Mouse (Mus musculus): ENCODE measurements around the gene Capn13. TPM values are rescaled to one million over a fixed set of nuclear protein-coding genes. Genes with fewer than 3 reads are reported as not detected.

Gene Capn13
- polyA plus RNA-seq, 2 experiments: 0.09 TPM; not detected in 1

- no peak for DNase-seq (ENCODE audit: low read depth in 3 of 3, low spot score in 3 of 3)
- TF ChIP-seq EP300 (IDR thresholded peaks at IDR 0.05; ENCODE audit: low read depth) (no peak), CTCF (IDR thresholded peaks at IDR 0.05; ENCODE audit: low read depth) (no peak)
- Histone ChIP-seq H3K9me3 (ENCODE audit: control insufficient read depth, low read length) (no peaks in the 10 kb centered on the region), H3K9ac (replicated peaks) (no peak overlapping the region), H3K4me1 (replicated peaks; ENCODE audit: control insufficient read depth in 2 of 2, insufficient read depth in 2 of 2, low read length in 1 of 2) (no peaks in the 10 kb centered on the region), H3K4me3 (ENCODE audit: insufficient read depth in 1 of 2, low read depth in 2 of 2, low read length in 2 of 2) (no peak overlapping the region), H3K27me3 (ENCODE audit: control insufficient read depth, insufficient read depth, low read length) (no peaks in the 10 kb centered on the region), H3K36me3 (replicated peaks; ENCODE audit: control insufficient read depth, insufficient read depth, low read depth) (no peaks in the 10 kb centered on the region), H3K4me2 (ENCODE audit: low read depth) (no peak overlapping the region), H3K27ac (no peak overlapping the region)
- WGBS (ENCODE audit: insufficient replicate concordance): 40% methylated on average over 3 of the region's 3 CpGs
- no peak for ATAC-seq (ENCODE audit: insufficient read depth)
These were observed 14.7 kb downstream of the Capn13 start for GRCm38 (mm10) chr17:73385940-73386339.

- Histone ChIP-seq H3K4me1 (replicated peaks; ENCODE audit: control insufficient read depth in 2 of 2, insufficient read depth in 2 of 2, low read length in 1 of 2) (no peaks in the 10 kb centered on the region), H3K9me3 (ENCODE audit: control insufficient read depth, low read length) (no peaks in the 10 kb centered on the region), H3K9ac (replicated peaks) (no peak overlapping the region), H3K27me3 (ENCODE audit: control insufficient read depth, insufficient read depth, low read length) (no peaks in the 10 kb centered on the region), H3K4me2 (ENCODE audit: low read depth) (no peak overlapping the region), H3K4me3 (ENCODE audit: insufficient read depth in 1 of 2, low read depth in 2 of 2, low read length in 2 of 2) (no peak overlapping the region), H3K27ac (no peak overlapping the region), H3K36me3 (replicated peaks; ENCODE audit: control insufficient read depth, insufficient read depth, low read depth) (no peaks in the 10 kb centered on the region)
- 50% methylated on average over 9 of the region's 9 CpGs for WGBS (ENCODE audit: insufficient replicate concordance)
- no peak for ATAC-seq (ENCODE audit: insufficient read depth)
- no peak for DNase-seq (ENCODE audit: low read depth in 3 of 3, low spot score in 3 of 3)
- TF ChIP-seq EP300 (IDR thresholded peaks at IDR 0.05; ENCODE audit: low read depth) (no peak), CTCF (IDR thresholded peaks at IDR 0.05; ENCODE audit: low read depth) (no peak)
These were observed 18.2 kb downstream of the Capn13 start for GRCm38 (mm10) chr17:73382327-73383014.

- ATAC-seq (ENCODE audit: insufficient read depth): no peak
- Histone ChIP-seq H3K9ac (replicated peaks) (no peak overlapping the region), H3K36me3 (replicated peaks; ENCODE audit: control insufficient read depth, insufficient read depth, low read depth) (no peaks in the 10 kb centered on the region), H3K4me2 (ENCODE audit: low read depth) (no peak overlapping the region), H3K27ac (no peak overlapping the region), H3K4me1 (replicated peaks; ENCODE audit: control insufficient read depth in 2 of 2, insufficient read depth in 2 of 2, low read length in 1 of 2) (no peaks in the 10 kb centered on the region), H3K27me3 (ENCODE audit: control insufficient read depth, insufficient read depth, low read length) (no peaks in the 10 kb centered on the region), H3K9me3 (ENCODE audit: control insufficient read depth, low read length) (no peaks in the 10 kb centered on the region), H3K4me3 (ENCODE audit: insufficient read depth in 1 of 2, low read depth in 2 of 2, low read length in 2 of 2) (no peak overlapping the region)
- 67% methylated on average over 3 of the region's 3 CpGs for WGBS (ENCODE audit: insufficient replicate concordance)
- TF ChIP-seq CTCF (IDR thresholded peaks at IDR 0.05; ENCODE audit: low read depth): no peak
- no peak for TF ChIP-seq EP300 (IDR thresholded peaks at IDR 0.05; ENCODE audit: low read depth)
- no peak for DNase-seq (ENCODE audit: low read depth in 3 of 3, low spot score in 3 of 3)
These were observed 19.0 kb downstream of the Capn13 start for GRCm38 (mm10) chr17:73381681-73382080.

GRCm38 (mm10) chr17:73377778-73378484 is 22.7 kb downstream of the Capn13 start:
- Histone ChIP-seq H3K27ac (no peak overlapping the region), H3K36me3 (replicated peaks; ENCODE audit: control insufficient read depth, insufficient read depth, low read depth) (no peaks in the 10 kb centered on the region), H3K27me3 (ENCODE audit: control insufficient read depth, insufficient read depth, low read length) (no peaks in the 10 kb centered on the region), H3K9me3 (ENCODE audit: control insufficient read depth, low read length) (no peaks in the 10 kb centered on the region), H3K4me2 (ENCODE audit: low read depth) (no peak overlapping the region), H3K4me1 (replicated peaks; ENCODE audit: control insufficient read depth in 2 of 2, insufficient read depth in 2 of 2, low read length in 1 of 2) (no peaks in the 10 kb centered on the region), H3K4me3 (ENCODE audit: insufficient read depth in 1 of 2, low read depth in 2 of 2, low read length in 2 of 2) (no peak overlapping the region), H3K9ac (replicated peaks) (no peak overlapping the region)
- no peak for DNase-seq (ENCODE audit: low read depth in 3 of 3, low spot score in 3 of 3)
- no peak for TF ChIP-seq CTCF (IDR thresholded peaks at IDR 0.05; ENCODE audit: low read depth)
- no peak for TF ChIP-seq EP300 (IDR thresholded peaks at IDR 0.05; ENCODE audit: low read depth)
- no peak for ATAC-seq (ENCODE audit: insufficient read depth)
- 56% methylated on average over 7 of the region's 7 CpGs for WGBS (ENCODE audit: insufficient replicate concordance)

GRCm38 (mm10) chr17:73367334-73367733 is 33.3 kb downstream of the Capn13 start:
- no peaks in the 10 kb centered on the region for H3K27me3 ChIP-seq (ENCODE audit: control insufficient read depth, insufficient read depth, low read length)
- TF ChIP-seq EP300 (IDR thresholded peaks at IDR 0.05; ENCODE audit: low read depth) (no peak), CTCF (IDR thresholded peaks at IDR 0.05; ENCODE audit: low read depth) (no peak)
- H3K36me3 ChIP-seq (replicated peaks; ENCODE audit: control insufficient read depth, insufficient read depth, low read depth): no peaks in the 10 kb centered on the region
- H3K9ac ChIP-seq (replicated peaks): no peak overlapping the region
- H3K27ac ChIP-seq: no peak overlapping the region
- ATAC-seq (ENCODE audit: insufficient read depth): no peak
- no peaks in the 10 kb centered on the region for H3K4me1 ChIP-seq (replicated peaks; ENCODE audit: control insufficient read depth in 2 of 2, insufficient read depth in 2 of 2, low read length in 1 of 2)
- H3K4me3 ChIP-seq (ENCODE audit: insufficient read depth in 1 of 2, low read depth in 2 of 2, low read length in 2 of 2): no peak overlapping the region
- no peaks in the 10 kb centered on the region for H3K9me3 ChIP-seq (ENCODE audit: control insufficient read depth, low read length)
- WGBS (ENCODE audit: insufficient replicate concordance): 70% methylated on average over 3 of the region's 3 CpGs
- DNase-seq (ENCODE audit: low read depth in 3 of 3, low spot score in 3 of 3): no peak
- H3K4me2 ChIP-seq (ENCODE audit: low read depth): no peak overlapping the region

Data from liver, embryonic 14.5 days (tissue).